Mouse (Mus musculus) lung, embryonic 16.5 days (tissue): ENCODE measurements at regions not wholly inside any gene's neighbourhood (a gene's known extent, or its start where the extent isn't known, plus 50 kb on each side); places are given as distances from the start of the nearest gene placed in this dataset.

Experiments
- ATAC-seq: fragments of 200-750 bp; cut with Nextera tagmentation; 2 replicates; pipeline ENCODE4 v1.8.0; 2017; ENCODE audit warnings: low read depth, mild to moderate bottlenecking, moderate library complexity
- H3K27ac ChIP-seq: fragments of 300-500 bp; sonication (generic); 2 replicates; pipeline ENCODE4 v1.5.1; 2014; ENCODE audit warnings: mild to moderate bottlenecking, control low read depth, low read length
- H3K27me3 ChIP-seq: fragments of 300-500 bp; sonication (generic); 2 replicates; pipeline ENCODE4 v1.6.1; 2014; ENCODE audit warnings: low read depth, low read length, mixed read lengths; ENCODE audit not compliant: control insufficient read depth, insufficient read depth
- H3K36me3 ChIP-seq: fragments of 300-500 bp; sonication (generic); 2 replicates; pipeline ENCODE4 v1.6.1; 2014; ENCODE audit warnings: low read length; ENCODE audit not compliant: control insufficient read depth, insufficient read depth
- H3K4me1 ChIP-seq: fragments of 300-500 bp; sonication (generic); replicated peaks from 2 replicates; pipeline ENCODE4 v1.6.1; 2014; ENCODE audit warnings: low read length, mixed read lengths; ENCODE audit not compliant: control insufficient read depth, insufficient read depth
- H3K4me2 ChIP-seq: fragments of 300-500 bp; sonication (generic); 2 replicates; pipeline ENCODE4 v1.6.1; 2014; ENCODE audit warnings: low read depth, low read length, control low read depth
- H3K4me3 ChIP-seq: fragments of 300-500 bp; sonication (generic); 2 replicates; pipeline ENCODE4 v1.5.1; 2014; ENCODE audit warnings: mild to moderate bottlenecking, low read length, control low read depth
- H3K9ac ChIP-seq: fragments of 300-500 bp; sonication (generic); 2 replicates; pipeline ENCODE4 v1.6.1; 2014; ENCODE audit warnings: low read length, control low read depth
- H3K9me3 ChIP-seq: fragments of 300-500 bp; sonication (generic); 2 replicates; pipeline ENCODE4 v1.6.1; 2016; ENCODE audit warnings: low read length; ENCODE audit not compliant: control insufficient read depth
- WGBS: fragments of 180-500 bp; shearing (Covaris S2); extraction: QIAGEN DNeasy Blood & Tissue Kit; methylation state at CpG from one replicate; pipeline ENCODE4 v1.1.7; 2014; 5-methylcytosine and 5-hydroxymethylcytosine counted together

DNA sequence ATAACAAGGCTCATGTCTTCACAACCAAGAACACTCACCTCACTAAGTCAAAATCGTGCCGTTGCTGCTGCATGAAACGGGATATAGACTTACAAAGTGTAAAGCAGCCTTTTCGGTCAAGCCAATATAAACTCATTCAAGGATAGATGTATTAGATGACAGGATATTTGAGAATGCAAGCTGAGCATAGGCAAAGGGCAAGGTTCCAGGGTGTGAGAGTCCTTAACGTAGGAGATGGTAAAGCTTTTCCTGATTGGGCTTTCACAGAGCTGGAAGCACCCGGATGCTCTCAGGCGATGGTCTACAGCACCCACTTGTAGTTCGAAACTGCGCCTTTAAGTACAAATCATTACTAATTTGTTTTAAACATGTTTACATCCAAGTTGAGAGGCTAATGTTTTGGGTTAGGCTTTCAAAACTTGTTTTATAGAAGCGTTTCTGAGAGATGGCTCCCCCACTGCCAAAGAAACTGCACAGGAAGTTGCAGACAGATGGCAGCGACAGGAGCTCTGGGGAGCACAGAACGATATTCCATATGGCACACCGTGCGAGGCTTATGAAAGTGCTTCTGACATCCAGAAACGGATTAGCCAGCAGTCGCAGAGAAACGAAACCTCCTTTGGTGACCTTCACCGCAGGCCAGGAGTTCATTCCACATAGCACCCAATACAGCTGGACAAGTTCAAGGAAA is 54.1 kb upstream of the Rell1 start:
- Histone ChIP-seq H3K4me2 (0 out of 2 replicates have a peak overlapping the region, but pooled peaks have one; percentile 6), H3K9ac (no peak overlapping the region), H3K27me3 (no peaks in the 10 kb centered on the region), H3K36me3 (no peaks in the 10 kb centered on the region), H3K9me3 (no peaks in the 10 kb centered on the region), H3K4me3 (no peak overlapping the region), H3K4me1 (no peaks in the 10 kb centered on the region), H3K27ac (no peak overlapping the region)
- 50% methylated on average over 18 of the region's 18 CpGs for WGBS
- peak; percentile 84 for ATAC-seq

DNA sequence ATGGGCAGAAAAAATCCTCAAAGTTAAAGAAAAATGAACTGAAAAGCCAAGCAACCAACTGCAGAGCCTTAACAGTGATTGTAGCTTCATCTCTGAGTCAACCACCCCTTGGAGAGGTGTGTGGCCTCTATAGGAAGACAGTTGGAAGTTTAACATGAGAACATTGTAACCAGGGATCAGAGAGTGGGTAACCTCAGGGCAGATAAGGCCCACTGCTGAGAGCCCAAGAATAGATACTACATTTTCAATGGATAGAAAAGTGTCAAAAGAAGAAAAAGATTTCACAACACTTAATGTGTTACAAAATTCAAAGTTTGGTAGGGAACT is 54.6 kb upstream of the Rell1 start:
- H3K36me3 ChIP-seq, result no peaks in the 10 kb centered on the region
- no peaks in the 10 kb centered on the region for H3K4me1 ChIP-seq
- H3K4me3 ChIP-seq, result no peak overlapping the region
- H3K27ac ChIP-seq, result no peak overlapping the region
- H3K9ac ChIP-seq, result no peak overlapping the region
- ATAC-seq, result no peak
- H3K27me3 ChIP-seq, result no peaks in the 10 kb centered on the region
- H3K4me2 ChIP-seq, result 0 out of 2 replicates have a peak overlapping the region, but pooled peaks have one; percentile 6
- H3K9me3 ChIP-seq, result no peaks in the 10 kb centered on the region

DNA sequence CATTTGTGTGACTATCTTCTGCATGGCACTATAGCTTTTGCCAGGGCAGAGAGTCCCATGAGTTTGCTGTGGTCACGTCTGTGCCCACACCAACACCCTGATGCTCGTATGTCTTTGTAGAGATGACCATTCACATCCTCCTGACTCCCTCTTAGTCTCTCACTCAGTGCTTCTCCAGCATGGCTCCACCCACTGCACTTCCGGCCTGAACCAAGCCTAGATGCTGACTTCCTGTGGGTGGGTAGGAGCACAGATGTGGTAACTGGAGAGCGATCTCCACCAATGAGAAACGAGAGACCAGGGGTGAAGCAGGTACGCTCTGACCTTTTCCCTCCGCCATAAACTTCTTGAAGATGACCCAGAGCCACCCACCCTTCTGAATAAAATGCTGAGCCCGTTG is 55.7 kb upstream of the Rell1 start:
- ATAC-seq, result no peak
- no peaks in the 10 kb centered on the region for H3K9me3 ChIP-seq
- no peak overlapping the region for H3K4me2 ChIP-seq
- H3K9ac ChIP-seq, result no peak overlapping the region
- H3K27me3 ChIP-seq, result no peaks in the 10 kb centered on the region
- no peak overlapping the region for H3K27ac ChIP-seq
- H3K4me3 ChIP-seq, result no peak overlapping the region
- H3K36me3 ChIP-seq, result no peaks in the 10 kb centered on the region
- H3K4me1 ChIP-seq, result peaks cover under 1% of the 10 kb centered on the region; the same call in 1 of the 2 replicates
- 82% methylated on average over 8 of the region's 8 CpGs for WGBS

DNA sequence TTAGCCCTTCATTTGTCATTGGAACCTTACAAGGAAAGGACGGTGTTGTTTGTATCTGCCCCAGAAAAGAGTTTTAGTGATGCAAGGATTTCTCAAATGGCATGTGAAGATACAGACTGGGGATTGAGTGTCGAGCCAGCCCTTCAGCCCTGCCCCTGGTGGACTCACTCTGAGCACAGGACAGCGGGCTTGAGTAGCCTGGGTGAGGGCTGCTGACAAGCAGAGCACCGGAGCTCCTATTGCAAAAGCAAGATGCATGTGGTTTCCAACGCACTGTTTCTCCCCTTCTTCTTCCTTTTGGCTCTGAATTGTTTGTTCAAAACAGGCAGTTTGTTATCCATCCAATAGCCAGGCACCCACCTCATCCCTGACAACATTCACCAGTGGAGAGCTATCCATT is 59.0 kb upstream of the Rell1 start:
- Histone ChIP-seq H3K27me3 (no peaks in the 10 kb centered on the region), H3K9me3 (no peaks in the 10 kb centered on the region), H3K4me1 (peaks cover 3% of the 10 kb centered on the region; the same call in 1 of the 2 replicates), H3K27ac (no peak overlapping the region), H3K4me3 (no peak overlapping the region), H3K9ac (no peak overlapping the region), H3K36me3 (no peaks in the 10 kb centered on the region), H3K4me2 (no peak overlapping the region)
- no peak for ATAC-seq
- 70% methylated on average over 5 of the region's 5 CpGs for WGBS

DNA sequence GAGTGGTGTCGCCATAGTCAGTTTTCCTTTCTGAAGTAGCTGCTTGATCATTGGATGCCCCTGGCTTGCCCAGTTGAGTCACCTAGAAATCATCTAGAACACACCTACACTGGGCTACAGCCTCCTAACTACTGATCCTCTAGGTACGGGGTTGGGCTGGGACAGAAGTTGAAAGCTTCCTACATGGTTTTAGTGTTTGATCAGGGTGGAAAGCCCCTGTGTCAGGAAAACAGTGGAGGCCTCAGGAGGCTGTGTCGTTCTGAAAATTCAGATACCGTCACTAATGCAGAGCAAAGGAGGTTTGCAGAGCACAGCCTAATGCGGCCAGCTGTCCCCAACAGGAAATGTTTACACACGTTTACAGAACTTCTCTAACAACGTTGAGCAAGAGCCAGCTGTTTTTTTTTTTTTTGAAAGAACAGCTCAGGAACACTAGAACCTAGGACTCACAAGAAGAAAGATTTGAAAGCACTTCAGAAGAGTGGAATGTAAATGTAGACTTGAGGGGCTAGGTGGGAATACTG is 61.0 kb upstream of the Rell1 start:
- Histone ChIP-seq H3K9ac (no peak overlapping the region), H3K9me3 (no peaks in the 10 kb centered on the region), H3K27ac (no peak overlapping the region), H3K4me3 (no peak overlapping the region), H3K4me2 (no peak overlapping the region), H3K36me3 (no peaks in the 10 kb centered on the region), H3K4me1 (peaks cover 3% of the 10 kb centered on the region; the same call in 1 of the 2 replicates), H3K27me3 (no peaks in the 10 kb centered on the region)
- peak; percentile 78 for ATAC-seq
- WGBS, result 38% methylated on average over 7 of the region's 7 CpGs

DNA sequence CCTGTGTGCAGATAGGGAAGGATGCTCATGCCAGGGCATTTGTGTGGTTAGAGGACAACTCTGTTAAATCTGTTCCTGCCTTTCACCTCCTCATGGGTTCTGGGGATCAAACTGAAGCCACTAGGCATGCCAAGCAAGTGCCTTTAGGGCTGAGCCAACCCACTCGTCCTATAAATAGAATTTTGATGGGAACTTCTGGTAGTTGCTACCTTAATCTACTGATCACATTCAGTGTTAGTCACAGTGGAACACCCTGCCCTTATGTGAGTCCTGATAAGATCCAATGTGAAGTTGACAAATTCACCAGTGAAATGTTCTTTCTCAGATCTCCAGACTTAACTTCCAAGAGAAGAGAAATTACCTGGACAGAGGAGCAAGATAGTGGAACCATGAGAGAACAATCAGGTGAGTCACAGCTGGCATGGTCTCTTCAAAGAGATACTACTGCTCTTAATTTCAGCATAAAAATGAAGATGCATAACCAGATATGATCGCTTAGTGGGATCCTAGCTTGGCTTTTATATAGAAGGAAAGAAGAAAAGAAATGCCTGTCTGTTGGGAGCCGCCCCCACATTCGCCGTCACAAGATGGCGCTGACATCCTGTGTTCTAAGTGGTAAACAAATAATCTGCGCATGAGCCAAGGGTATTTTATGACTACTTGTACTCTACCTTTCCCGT is 61.7 kb upstream of the Rell1 start:
- Histone ChIP-seq H3K9ac (no peak overlapping the region), H3K4me1 (peaks cover 3% of the 10 kb centered on the region; the same call in 1 of the 2 replicates), H3K4me3 (no peak overlapping the region), H3K36me3 (no peaks in the 10 kb centered on the region), H3K27ac (peak overlapping the region; percentile 22; the same call in 1 of the 2 replicates), H3K4me2 (no peak overlapping the region), H3K27me3 (no peaks in the 10 kb centered on the region), H3K9me3 (no peaks in the 10 kb centered on the region)
- 92% methylated on average over 6 of the region's 8 CpGs for WGBS
- no peak for ATAC-seq

DNA sequence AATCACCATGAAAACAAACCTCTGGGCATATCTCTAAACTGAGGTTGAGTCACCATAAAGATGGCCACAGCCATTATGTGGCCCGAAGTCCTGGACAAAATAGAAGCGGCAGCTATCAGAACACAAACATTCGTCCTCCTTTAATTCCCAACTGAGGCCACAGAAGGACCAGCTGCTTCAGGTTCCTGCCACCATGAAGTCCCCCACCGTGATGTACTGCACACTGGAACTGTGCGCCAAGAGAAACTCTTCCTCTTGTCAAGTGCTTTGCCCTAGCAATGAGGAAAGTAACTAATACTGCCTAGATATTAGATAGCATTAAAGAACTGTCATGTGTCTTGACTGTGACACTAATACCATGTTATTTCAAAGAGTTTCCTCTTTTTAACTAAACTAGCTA is 54.4 kb upstream of the Pgm2 start:
- ATAC-seq, result no peak
- no peak overlapping the region for H3K4me2 ChIP-seq
- 88% methylated on average over 5 of the region's 5 CpGs for WGBS
- H3K27me3 ChIP-seq, result no peaks in the 10 kb centered on the region
- H3K9me3 ChIP-seq, result no peaks in the 10 kb centered on the region
- no peaks in the 10 kb centered on the region for H3K36me3 ChIP-seq
- no peak overlapping the region for H3K27ac ChIP-seq
- no peaks in the 10 kb centered on the region for H3K4me1 ChIP-seq
- no peak overlapping the region for H3K9ac ChIP-seq
- H3K4me3 ChIP-seq, result no peak overlapping the region

DNA sequence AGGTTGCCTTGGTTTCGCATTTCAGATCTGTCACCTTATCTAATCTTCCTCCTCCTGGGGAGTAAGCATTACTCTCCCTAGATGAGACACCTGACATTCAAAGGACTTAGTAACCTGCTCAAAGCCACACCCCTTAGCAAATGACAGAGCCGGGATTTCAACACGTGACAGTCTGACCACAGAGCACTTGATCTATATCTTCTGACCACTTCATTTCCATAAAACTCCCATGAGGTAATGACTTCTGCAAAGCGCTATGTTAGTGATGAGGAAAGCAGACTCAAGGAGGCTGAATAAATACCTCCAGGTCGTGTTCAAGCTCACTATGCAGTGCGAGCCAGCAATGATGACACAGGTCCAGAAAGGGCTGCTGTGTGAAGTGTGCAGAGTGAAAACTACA is 52.1 kb upstream of the Pgm2 start:
- no peak overlapping the region for H3K27ac ChIP-seq
- no peak overlapping the region for H3K9ac ChIP-seq
- no peak overlapping the region for H3K4me3 ChIP-seq
- peaks cover 4% of the 10 kb centered on the region; the same call in 1 of the 2 replicates for H3K4me1 ChIP-seq
- no peaks in the 10 kb centered on the region for H3K36me3 ChIP-seq
- peak; percentile 29; the same call in 1 of the 2 replicates for ATAC-seq
- 52% methylated on average over 6 of the region's 6 CpGs for WGBS
- H3K4me2 ChIP-seq, result no peak overlapping the region
- H3K27me3 ChIP-seq, result no peaks in the 10 kb centered on the region
- no peaks in the 10 kb centered on the region for H3K9me3 ChIP-seq
